Mouse (Mus musculus): ENCODE measurements around the gene Tagap. TPM values are rescaled to one million over a fixed set of nuclear protein-coding genes. Genes with fewer than 3 reads are reported as not detected.

Gene Tagap
- polyA plus RNA-seq, 1 experiment from 2014 or later, result 0.43 TPM

DNA sequence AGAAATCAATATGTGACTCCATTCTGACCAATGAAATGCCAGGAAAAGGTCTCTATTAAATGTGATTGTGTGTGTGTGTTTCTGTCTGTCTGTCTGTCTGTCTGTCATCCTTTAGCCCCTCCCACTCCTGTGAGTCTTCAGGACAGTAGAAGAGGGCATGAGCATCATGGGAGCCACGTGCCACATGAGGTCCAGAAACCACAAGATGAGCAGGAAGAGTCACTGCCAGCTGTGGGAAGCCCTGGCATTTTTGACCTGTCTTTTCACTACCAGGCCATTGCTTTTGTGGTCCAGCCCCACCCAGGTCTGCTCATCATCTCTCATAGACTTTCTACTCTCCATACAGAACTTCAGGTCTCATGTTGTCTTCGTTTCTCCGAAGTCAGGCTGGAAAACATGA is 31.7 kb upstream of the Tagap start:
- Histone ChIP-seq H3K9ac (no peak overlapping the region), H3K27me3 (replicated peaks) (no peaks in the 10 kb centered on the region), H3K4me1 (replicated peaks) (no peaks in the 10 kb centered on the region), H3K9me3 (replicated peaks) (no peaks in the 10 kb centered on the region), H3K36me3 (no peaks in the 10 kb centered on the region), H3K27ac (ENCODE audit: poor library complexity, severe bottlenecking) (no peak overlapping the region), H3K4me2 (no peak overlapping the region), H3K4me3 (no peak overlapping the region)
- no peak for ATAC-seq (ENCODE audit: insufficient number of reproducible peaks, low FRiP score)
- WGBS, result 80% methylated on average over 3 of the region's 3 CpGs

- no peak for ATAC-seq (ENCODE audit: insufficient number of reproducible peaks, low FRiP score)
- Histone ChIP-seq H3K4me1 (replicated peaks) (no peaks in the 10 kb centered on the region), H3K27me3 (replicated peaks) (no peaks in the 10 kb centered on the region), H3K4me3 (no peak overlapping the region), H3K27ac (ENCODE audit: poor library complexity, severe bottlenecking) (no peak overlapping the region), H3K4me2 (no peak overlapping the region), H3K9me3 (replicated peaks) (no peaks in the 10 kb centered on the region), H3K9ac (no peak overlapping the region), H3K36me3 (no peaks in the 10 kb centered on the region)
- 62% methylated on average over 10 of the region's 10 CpGs for WGBS
These were observed 29.7 kb upstream of the Tagap start for GRCm38 (mm10) chr17:7896047-7896635.

DNA sequence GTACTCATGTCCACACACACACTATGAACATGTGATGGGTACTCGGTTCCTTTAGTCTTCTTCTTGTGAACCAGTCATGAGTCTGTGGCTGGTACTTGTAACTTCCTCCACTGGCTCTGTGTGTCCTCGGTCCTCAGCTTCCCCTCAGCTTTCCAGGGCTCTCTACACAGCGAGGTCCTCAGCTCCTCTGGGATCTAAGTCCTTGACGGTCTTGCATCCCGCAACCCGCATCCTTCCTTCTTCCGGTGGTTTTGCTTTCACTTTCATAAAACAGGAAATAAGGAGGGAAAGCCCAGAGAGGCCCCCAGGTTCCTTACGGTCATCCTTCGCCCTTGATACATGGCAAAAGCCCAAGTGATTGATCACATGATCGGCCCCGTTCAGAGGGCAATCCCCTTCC is 28.7 kb upstream of the Tagap start:
- no peak overlapping the region for H3K27ac ChIP-seq (ENCODE audit: poor library complexity, severe bottlenecking)
- ATAC-seq (ENCODE audit: insufficient number of reproducible peaks, low FRiP score), result no peak
- H3K36me3 ChIP-seq, result no peaks in the 10 kb centered on the region
- H3K9me3 ChIP-seq (replicated peaks), result no peaks in the 10 kb centered on the region
- H3K4me1 ChIP-seq (replicated peaks), result no peaks in the 10 kb centered on the region
- H3K4me2 ChIP-seq, result no peak overlapping the region
- WGBS, result 80% methylated on average over 11 of the region's 11 CpGs
- H3K9ac ChIP-seq, result no peak overlapping the region
- no peaks in the 10 kb centered on the region for H3K27me3 ChIP-seq (replicated peaks)
- no peak overlapping the region for H3K4me3 ChIP-seq

DNA sequence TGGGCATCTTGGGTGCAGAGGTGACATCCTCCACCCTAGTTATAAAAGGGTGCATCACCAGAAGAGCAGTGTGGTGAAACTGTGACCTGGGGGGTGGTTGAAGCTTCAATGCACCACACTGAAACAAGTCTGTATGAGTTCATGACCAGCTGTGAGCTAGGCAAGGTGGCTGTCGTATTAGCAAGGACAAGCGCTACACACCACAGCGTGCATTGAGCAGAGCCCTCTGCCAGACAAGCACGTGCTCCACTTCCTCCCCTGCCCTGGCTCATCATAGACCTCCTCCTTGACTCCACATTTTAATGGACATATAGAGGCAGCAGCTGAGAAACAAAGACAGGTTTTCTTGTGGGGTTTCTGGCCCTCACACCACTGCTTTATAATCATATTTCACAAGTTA is 28.0 kb upstream of the Tagap start:
- no peaks in the 10 kb centered on the region for H3K9me3 ChIP-seq (replicated peaks)
- 71% methylated on average over 4 of the region's 4 CpGs for WGBS
- no peak overlapping the region for H3K4me3 ChIP-seq
- no peak overlapping the region for H3K9ac ChIP-seq
- ATAC-seq (ENCODE audit: insufficient number of reproducible peaks, low FRiP score), result no peak
- no peak overlapping the region for H3K27ac ChIP-seq (ENCODE audit: poor library complexity, severe bottlenecking)
- no peaks in the 10 kb centered on the region for H3K36me3 ChIP-seq
- no peaks in the 10 kb centered on the region for H3K27me3 ChIP-seq (replicated peaks)
- H3K4me2 ChIP-seq, result no peak overlapping the region
- no peaks in the 10 kb centered on the region for H3K4me1 ChIP-seq (replicated peaks)

DNA sequence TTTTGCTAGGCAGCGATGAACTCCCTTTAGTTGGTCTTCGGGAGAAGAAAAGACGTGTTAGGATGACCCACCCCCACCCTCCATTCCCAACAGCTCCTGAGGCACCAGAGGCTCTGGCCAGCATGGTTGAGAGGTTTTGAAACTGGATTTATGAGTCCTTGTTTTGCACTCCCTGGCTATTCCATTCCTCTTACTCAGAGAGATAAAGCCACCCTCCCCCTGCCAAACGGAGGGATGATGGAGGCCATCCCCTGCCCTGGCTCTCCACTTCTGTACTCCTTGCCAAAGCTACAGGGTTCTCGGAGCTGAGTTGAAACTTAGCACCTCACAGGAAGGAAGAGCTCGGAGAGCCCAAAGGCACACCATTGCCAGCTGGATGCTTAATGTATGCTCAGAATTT is 26.6 kb upstream of the Tagap start:
- Histone ChIP-seq H3K36me3 (no peaks in the 10 kb centered on the region), H3K4me1 (replicated peaks) (no peaks in the 10 kb centered on the region), H3K4me2 (no peak overlapping the region), H3K27ac (ENCODE audit: poor library complexity, severe bottlenecking) (no peak overlapping the region), H3K9ac (no peak overlapping the region), H3K27me3 (replicated peaks) (no peaks in the 10 kb centered on the region), H3K4me3 (no peak overlapping the region), H3K9me3 (replicated peaks) (no peaks in the 10 kb centered on the region)
- ATAC-seq (ENCODE audit: insufficient number of reproducible peaks, low FRiP score), result no peak
- 70% methylated on average over 6 of the region's 6 CpGs for WGBS

DNA sequence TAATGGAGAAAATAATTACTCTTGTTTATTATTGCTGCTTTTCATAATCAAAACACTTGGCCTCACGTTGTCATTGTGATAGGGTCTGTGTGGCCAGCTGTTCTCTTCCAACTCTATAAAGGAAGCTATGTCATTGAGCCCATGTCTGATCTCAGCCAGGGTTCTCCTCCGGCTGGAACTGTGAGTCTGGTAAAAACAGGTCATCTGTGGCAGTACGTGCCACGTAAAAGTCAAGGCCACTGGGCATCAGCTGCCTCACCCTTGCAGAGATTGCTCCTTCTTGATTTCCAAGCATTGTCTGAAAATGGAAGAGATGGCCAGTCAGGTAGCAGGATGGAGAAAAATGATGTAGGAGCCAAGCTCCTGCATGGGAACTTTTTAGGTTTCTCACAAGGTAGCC is 25.8 kb upstream of the Tagap start:
- Histone ChIP-seq H3K36me3 (no peaks in the 10 kb centered on the region), H3K9me3 (replicated peaks) (no peaks in the 10 kb centered on the region), H3K9ac (no peak overlapping the region), H3K4me3 (no peak overlapping the region), H3K27ac (ENCODE audit: poor library complexity, severe bottlenecking) (no peak overlapping the region), H3K27me3 (replicated peaks) (no peaks in the 10 kb centered on the region), H3K4me1 (replicated peaks) (no peaks in the 10 kb centered on the region), H3K4me2 (no peak overlapping the region)
- no peak for ATAC-seq (ENCODE audit: insufficient number of reproducible peaks, low FRiP score)
- 78% methylated on average over 4 of the region's 4 CpGs for WGBS

GRCm38 (mm10) chr17:7901536-7901935 is 24.3 kb upstream of the Tagap start:
- H3K27ac ChIP-seq (ENCODE audit: poor library complexity, severe bottlenecking), result no peak overlapping the region
- H3K4me3 ChIP-seq, result no peak overlapping the region
- H3K36me3 ChIP-seq, result no peaks in the 10 kb centered on the region
- H3K9ac ChIP-seq, result no peak overlapping the region
- no peaks in the 10 kb centered on the region for H3K9me3 ChIP-seq (replicated peaks)
- H3K4me2 ChIP-seq, result no peak overlapping the region
- no peaks in the 10 kb centered on the region for H3K27me3 ChIP-seq (replicated peaks)
- no peaks in the 10 kb centered on the region for H3K4me1 ChIP-seq (replicated peaks)
- 67% methylated on average over 2 of the region's 2 CpGs for WGBS
- no peak for ATAC-seq (ENCODE audit: insufficient number of reproducible peaks, low FRiP score)

GRCm38 (mm10) chr17:7902362-7902761 is 23.4 kb upstream of the Tagap start:
- Histone ChIP-seq H3K4me2 (no peak overlapping the region), H3K9me3 (replicated peaks) (no peaks in the 10 kb centered on the region), H3K9ac (no peak overlapping the region), H3K4me3 (no peak overlapping the region), H3K27me3 (replicated peaks) (no peaks in the 10 kb centered on the region), H3K27ac (ENCODE audit: poor library complexity, severe bottlenecking) (no peak overlapping the region), H3K4me1 (replicated peaks) (no peaks in the 10 kb centered on the region), H3K36me3 (no peaks in the 10 kb centered on the region)
- 71% methylated on average over 3 of the region's 3 CpGs for WGBS
- ATAC-seq (ENCODE audit: insufficient number of reproducible peaks, low FRiP score), result no peak

DNA sequence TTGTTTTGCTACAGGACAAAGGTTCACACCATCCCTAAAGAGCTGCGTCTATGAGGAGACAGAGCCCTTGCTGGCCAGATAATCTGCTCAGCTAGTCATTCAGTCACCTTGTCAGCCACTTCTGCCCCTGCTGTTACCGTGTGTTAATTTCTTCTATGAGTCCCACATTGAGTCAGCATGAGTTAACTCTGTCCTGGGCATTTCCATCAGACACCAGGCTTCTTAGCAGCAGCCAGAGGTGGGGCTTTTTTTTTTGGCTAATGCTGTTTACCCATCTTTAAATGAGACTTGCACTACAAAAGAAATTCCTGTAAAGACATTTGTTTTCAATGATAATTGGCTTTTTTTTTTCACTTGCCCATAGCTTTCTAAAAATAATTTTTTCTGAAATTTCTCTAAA is 20.8 kb upstream of the Tagap start:
- H3K9ac ChIP-seq, result no peak overlapping the region
- H3K27ac ChIP-seq (ENCODE audit: poor library complexity, severe bottlenecking), result no peak overlapping the region
- 23% methylated on average over 2 of the region's 2 CpGs for WGBS
- H3K27me3 ChIP-seq (replicated peaks), result no peaks in the 10 kb centered on the region
- no peaks in the 10 kb centered on the region for H3K36me3 ChIP-seq
- H3K9me3 ChIP-seq (replicated peaks), result 0 out of 2 replicates have a peak, but pooled peaks cover 8% of the 10 kb centered on the region
- H3K4me1 ChIP-seq (replicated peaks), result no peaks in the 10 kb centered on the region
- no peak for ATAC-seq (ENCODE audit: insufficient number of reproducible peaks, low FRiP score)
- no peak overlapping the region for H3K4me2 ChIP-seq
- no peak overlapping the region for H3K4me3 ChIP-seq

DNA sequence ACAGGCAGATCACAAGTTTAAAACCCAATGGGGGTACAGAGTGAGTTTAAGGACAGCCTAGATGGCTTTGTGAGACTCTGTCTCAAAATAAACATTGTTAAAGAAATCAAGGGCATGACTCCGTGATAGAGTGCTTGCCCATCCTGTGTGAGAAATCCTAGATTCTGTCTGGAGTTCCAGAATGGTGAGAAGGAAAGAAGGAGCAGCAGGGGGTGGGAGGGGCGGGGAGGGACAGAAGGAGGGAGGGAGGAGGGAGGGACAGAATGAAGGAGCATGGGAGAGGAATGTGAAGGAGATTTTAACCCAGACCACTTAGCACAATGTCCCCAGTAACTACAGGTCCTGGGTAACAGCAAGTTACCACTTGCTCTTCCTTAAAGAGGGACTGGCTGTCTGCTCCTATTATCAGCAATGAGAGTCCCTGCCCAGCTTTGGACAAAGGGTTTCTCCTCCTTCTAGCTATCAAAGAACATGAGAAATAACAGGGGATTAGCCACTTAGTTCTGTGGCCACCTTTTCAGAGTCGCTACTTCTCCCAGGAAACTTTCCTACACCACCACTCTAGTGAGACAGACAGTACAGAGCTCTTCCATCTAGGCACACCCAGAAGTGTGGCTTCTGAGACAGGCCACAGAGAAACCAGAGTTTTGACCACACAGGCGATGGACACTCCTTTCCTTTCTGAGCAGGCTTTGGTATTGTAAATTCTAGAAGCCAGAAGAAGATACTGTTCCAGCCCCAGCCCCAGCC is 19.7 kb upstream of the Tagap start:
- H3K36me3 ChIP-seq, result no peaks in the 10 kb centered on the region
- no peaks in the 10 kb centered on the region for H3K4me1 ChIP-seq (replicated peaks)
- 42% methylated on average over 4 of the region's 4 CpGs for WGBS
- H3K9me3 ChIP-seq (replicated peaks), result peaks cover 11% of the 10 kb centered on the region
- H3K4me2 ChIP-seq, result no peak overlapping the region
- H3K27me3 ChIP-seq (replicated peaks), result peaks cover 1% of the 10 kb centered on the region; the same call in 1 of the 2 replicates
- no peak overlapping the region for H3K27ac ChIP-seq (ENCODE audit: poor library complexity, severe bottlenecking)
- no peak overlapping the region for H3K9ac ChIP-seq
- H3K4me3 ChIP-seq, result no peak overlapping the region
- no peak for ATAC-seq (ENCODE audit: insufficient number of reproducible peaks, low FRiP score)

GRCm38 (mm10) chr17:7914596-7915227 is 11.1 kb upstream of the Tagap start:
- no peak overlapping the region for H3K4me2 ChIP-seq
- no peak overlapping the region for H3K4me3 ChIP-seq
- no peak overlapping the region for H3K27ac ChIP-seq (ENCODE audit: poor library complexity, severe bottlenecking)
- H3K9me3 ChIP-seq (replicated peaks), result peaks cover 12% of the 10 kb centered on the region
- no peak overlapping the region for H3K9ac ChIP-seq
- H3K27me3 ChIP-seq (replicated peaks), result peaks cover 26% of the 10 kb centered on the region; the same call in 1 of the 2 replicates
- H3K36me3 ChIP-seq, result no peaks in the 10 kb centered on the region
- WGBS, result 79% methylated on average over 2 of the region's 2 CpGs
- H3K4me1 ChIP-seq (replicated peaks), result no peaks in the 10 kb centered on the region
- ATAC-seq (ENCODE audit: insufficient number of reproducible peaks, low FRiP score), result no peak

Data from heart, embryonic 12.5 days (tissue).